Mouse (Mus musculus) ES-E14 (cell line): Measurements from ENCODE around the gene Mtfp1.

Experiments
- CHD2 ChIP-seq: IDR thresholded peaks from 2 replicates; pipeline ENCODE4 v1.6.1; 2014; ENCODE audit warnings: mild to moderate bottlenecking, low read depth, low read length, inconsistent platforms
- HCFC1 ChIP-seq: IDR thresholded peaks from 2 replicates; pipeline ENCODE4 v1.6.1; 2012; ENCODE audit warnings: low read length, inconsistent platforms, borderline replicate concordance; ENCODE audit not compliant: insufficient read depth
- MAFK ChIP-seq: IDR thresholded peaks from 2 replicates; pipeline ENCODE4 v1.6.1; 2014; ENCODE audit warnings: mild to moderate bottlenecking, low read depth, low read length, inconsistent platforms; ENCODE audit not compliant: insufficient read depth
- ZC3H11A ChIP-seq: IDR thresholded peaks from 2 replicates; pipeline ENCODE4 v1.6.1; 2012; ENCODE audit warnings: low read depth, mild to moderate bottlenecking, inconsistent platforms, low read length, borderline replicate concordance
- ZNF384 ChIP-seq: IDR thresholded peaks from 2 replicates; pipeline ENCODE4 v1.6.1; 2012; ENCODE audit warnings: low read depth, low read length, inconsistent platforms

DNA sequence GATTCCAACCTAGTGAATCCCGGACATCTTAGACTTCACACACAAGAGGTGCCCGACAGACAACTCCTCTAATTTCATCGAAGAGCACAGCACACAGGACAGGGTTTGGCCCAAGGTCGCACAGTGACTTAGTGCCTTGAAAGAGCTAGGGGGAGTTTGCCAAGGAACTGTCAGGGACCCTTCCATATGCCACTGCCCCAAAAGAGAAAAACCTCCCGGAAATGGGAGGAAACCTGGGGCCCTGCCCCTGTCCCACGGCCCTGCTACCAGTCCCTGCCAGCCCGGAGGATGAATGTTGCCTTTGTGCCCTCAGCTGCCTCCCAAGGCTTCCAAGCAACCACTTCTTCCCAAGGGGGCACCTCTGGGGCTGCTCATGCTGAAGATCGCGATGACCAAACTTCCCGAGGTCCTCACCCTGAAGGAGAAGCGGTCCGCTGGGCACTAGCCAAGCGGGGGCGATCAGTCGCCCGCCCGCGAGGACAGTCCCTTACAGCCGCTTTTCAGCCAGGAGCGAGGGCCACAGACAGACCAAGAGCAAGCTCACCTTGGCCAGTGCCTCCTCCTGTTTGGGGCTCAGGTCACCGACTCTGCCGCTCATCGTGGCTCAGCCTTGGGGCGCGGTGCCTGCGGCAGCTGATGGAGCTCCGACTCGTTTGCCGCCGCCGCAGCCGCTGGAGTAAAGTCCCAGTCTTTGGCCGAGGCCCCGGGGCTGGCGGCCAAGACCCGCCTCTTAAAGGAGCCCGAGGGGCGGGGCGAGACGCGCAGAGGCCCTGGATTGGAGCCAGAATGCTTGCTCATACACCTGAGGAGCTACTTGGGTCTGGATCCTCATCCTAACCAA lies 23.1 kb upstream of the Mtfp1 start:
- TF ChIP-seq ZC3H11A = no peak
- TF ChIP-seq ZNF384 = no peak
- no peak for TF ChIP-seq MAFK
- TF ChIP-seq HCFC1 = no peak
- TF ChIP-seq CHD2 = no peak
